In genomic region chr14:75845698-75846115, GRCm38 (mm10) we compare ENCODE assay signal across 8 mouse cellular contexts. TPM values are rescaled to one million over a fixed set of nuclear protein-coding genes. Genes with fewer than 3 reads are reported as not detected.
DNase-seq lines count a peak whose midpoint lies in the region; ATAC-seq and TF ChIP-seq lines count a peak whose summit lies in the region.

No protein-coding gene starts in this region.

- under 1% methylated on average over 40 of the region's 40 CpGs for WGBS in cerebellum, adult 2 months
- 2% methylated on average over 37 of the region's 40 CpGs for WGBS in forebrain, postnatal 0 days
- whole genome bisulfite sequencing in lung, embryonic 15.5 days = under 1% methylated on average over 40 of the region's 40 CpGs
- under 1% methylated on average over 40 of the region's 40 CpGs for WGBS in olfactory bulb, adult 2 months
- under 1% methylated on average over 40 of the region's 40 CpGs for WGBS in thymus, adult 2 months

- no peaks in the 10 kb centered on the region for H3K27me3 ChIP-seq in MEL (ENCODE audit: control insufficient read depth in 1 of 2, insufficient read depth in 2 of 2, low read length in 2 of 2)
- no peaks in the 10 kb centered on the region for H3K27me3 ChIP-seq in cerebellum, adult 2 months (ENCODE audit: control insufficient read depth, insufficient read depth, low read length)
- no peaks in the 10 kb centered on the region for H3K27me3 ChIP-seq in forebrain, postnatal 0 days (ENCODE audit: insufficient read depth, low read length)
- H3K27me3 ChIP-seq in lung, embryonic 15.5 days = no peaks in the 10 kb centered on the region
- H3K27me3 ChIP-seq in thymus, adult 2 months (ENCODE audit: control insufficient read depth, insufficient read depth, low read length) = no peaks in the 10 kb centered on the region

- H3K4me3 ChIP-seq in MEL (ENCODE audit: control insufficient read depth in 1 of 2, insufficient read depth in 1 of 2, low read depth in 2 of 2, low read length in 2 of 2) = peak overlapping the region; percentile 71 to 87
- H3K4me3 ChIP-seq in cerebellum, adult 2 months (replicated peaks; ENCODE audit: insufficient read depth, low read depth, low read length) = peak overlapping the region; percentile 74
- H3K4me3 ChIP-seq in forebrain, postnatal 0 days (ENCODE audit: low read depth, low read length) = peak overlapping the region; percentile 81
- peak overlapping the region; percentile 80 for H3K4me3 ChIP-seq in lung, embryonic 15.5 days
- H3K4me3 ChIP-seq in olfactory bulb, adult 2 months (ENCODE audit: insufficient read depth, low read depth, low read length) = peak overlapping the region; percentile 85
- H3K4me3 ChIP-seq in thymus, adult 2 months (ENCODE audit: control insufficient read depth, insufficient read depth, low read length) = peak overlapping the region; percentile 84

- H3K4me1 ChIP-seq in MEL (ENCODE audit: control insufficient read depth in 1 of 2, insufficient read depth in 2 of 2, low read length in 2 of 2) = peaks cover 2 to 8% of the 10 kb centered on the region in 2 experiments; a peak in 1 of 4 replicates
- H3K4me1 ChIP-seq in cerebellum, adult 2 months (ENCODE audit: control insufficient read depth, insufficient read depth, low read length) = peaks cover 10% of the 10 kb centered on the region; the same call in 1 of the 2 replicates
- H3K4me1 ChIP-seq in forebrain, postnatal 0 days (ENCODE audit: insufficient read depth) = peaks cover 6% of the 10 kb centered on the region; the same call in 1 of the 2 replicates
- H3K4me1 ChIP-seq in lung, embryonic 15.5 days = peaks cover 18% of the 10 kb centered on the region
- peaks cover 3% of the 10 kb centered on the region for H3K4me1 ChIP-seq in olfactory bulb, adult 2 months (ENCODE audit: control insufficient read depth, insufficient read depth, low read length)
- H3K4me1 ChIP-seq in thymus, adult 2 months (replicated peaks; ENCODE audit: control insufficient read depth, insufficient read depth, low read length) = peaks cover 10% of the 10 kb centered on the region

- no peaks in the 10 kb centered on the region for H3K9me3 ChIP-seq in MEL (replicated peaks; ENCODE audit: insufficient read depth, low read length)
- no peaks in the 10 kb centered on the region for H3K9me3 ChIP-seq in forebrain, postnatal 0 days (ENCODE audit: low read length)
- H3K9me3 ChIP-seq in lung, embryonic 15.5 days = no peaks in the 10 kb centered on the region

- TF ChIP-seq POLR2A in MEL (IDR thresholded peaks at IDR 0.05; ENCODE audit: control insufficient read depth in 1 of 2, insufficient read depth in 1 of 2, low read depth in 1 of 2, low read length in 2 of 2, poor library complexity in 1 of 2) = no peak; a peak in 1 of 4 replicates
- no peak for TF ChIP-seq POLR2A in cerebellum, adult 2 months (IDR thresholded peaks at IDR 0.05; ENCODE audit: borderline replicate concordance, insufficient read depth, low read length)
- TF ChIP-seq POLR2A in olfactory bulb, adult 2 months (IDR thresholded peaks at IDR 0.05; ENCODE audit: insufficient read depth, low read depth, low read length) = no peak
- no peak; the same call in 1 of the 2 replicates for TF ChIP-seq POLR2A in thymus, adult 2 months (IDR thresholded peaks at IDR 0.05; ENCODE audit: control insufficient read depth, extremely low read depth, insufficient read depth, low read length, poor library complexity)

- peak overlapping the region; percentile 92 for H3K27ac ChIP-seq in MEL (ENCODE audit: control insufficient read depth, low read depth, low read length)
- H3K27ac ChIP-seq in cerebellum, adult 2 months (ENCODE audit: insufficient read depth, low read length) = peak overlapping the region; percentile 74
- H3K27ac ChIP-seq in forebrain, postnatal 0 days (ENCODE audit: low read depth, low read length) = peak overlapping the region; percentile 98
- peak overlapping the region; percentile 99 for H3K27ac ChIP-seq in lung, embryonic 15.5 days
- H3K27ac ChIP-seq in olfactory bulb, adult 2 months (ENCODE audit: insufficient read depth, low read depth, low read length) = peak overlapping the region; percentile 94
- peak overlapping the region; percentile 75 for H3K27ac ChIP-seq in thymus, adult 2 months (ENCODE audit: control insufficient read depth, insufficient read depth, low read length)

- peak overlapping the region; percentile 48 for H3K4me2 ChIP-seq in forebrain, postnatal 0 days (ENCODE audit: low read depth)
- peak overlapping the region; percentile 54 for H3K4me2 ChIP-seq in lung, embryonic 15.5 days

- TF ChIP-seq CTCF in MEL (IDR thresholded peaks at IDR 0.05 in 2 of 3, conservative IDR thresholded peaks at IDR 0.05 in 1 of 3; ENCODE audit: control insufficient read depth in 1 of 3, insufficient read depth in 1 of 3, low read depth in 2 of 3, low read length in 3 of 3, poor library complexity in 1 of 3, severe bottlenecking in 1 of 3) = peak in 2 of 3 experiments; percentile 4 to 24; a peak in 3 of 6 replicates
- TF ChIP-seq CTCF in cerebellum, adult 2 months (IDR thresholded peaks at IDR 0.05; ENCODE audit: borderline replicate concordance, insufficient read depth, low read depth, low read length) = peak; percentile 47; the same call in 1 of the 2 replicates
- TF ChIP-seq CTCF in forebrain, postnatal 0 days (IDR thresholded peaks at IDR 0.05; ENCODE audit: low read depth) = peak; percentile 64
- TF ChIP-seq CTCF in olfactory bulb, adult 2 months (IDR thresholded peaks at IDR 0.05; ENCODE audit: insufficient read depth, low read depth, low read length) = peak; percentile 25; the same call in 1 of the 2 replicates
- TF ChIP-seq CTCF in thymus, adult 2 months (IDR thresholded peaks at IDR 0.05; ENCODE audit: borderline replicate concordance, control insufficient read depth, extremely low read depth, insufficient read depth, low read length, poor library complexity) = peak; percentile 20; the same call in 1 of the 2 replicates

- H3K36me3 ChIP-seq in MEL (ENCODE audit: control insufficient read depth in 1 of 2, insufficient read depth in 2 of 2, low read length in 2 of 2) = peaks cover 12 to 16% of the 10 kb centered on the region in 2 experiments
- H3K36me3 ChIP-seq in forebrain, postnatal 0 days (ENCODE audit: insufficient read depth) = peaks cover 37% of the 10 kb centered on the region
- peaks cover 40% of the 10 kb centered on the region for H3K36me3 ChIP-seq in lung, embryonic 15.5 days
- H3K36me3 ChIP-seq in thymus, adult 2 months (ENCODE audit: control insufficient read depth, insufficient read depth, low read length) = peaks cover 37% of the 10 kb centered on the region

- peak overlapping the region; percentile 99 for H3K9ac ChIP-seq in MEL (ENCODE audit: control insufficient read depth, low read depth, low read length, poor library complexity, severe bottlenecking)
- peak overlapping the region; percentile 95 for H3K9ac ChIP-seq in forebrain, postnatal 0 days
- peak overlapping the region; percentile 92 for H3K9ac ChIP-seq in lung, embryonic 15.5 days

- peak; percentile 81 for DNase-seq in MEL (ENCODE audit: low read depth, low spot score)
- peak; percentile 90 to 93 for DNase-seq in cerebellum, adult 2 months
- DNase-seq in forebrain, postnatal 0 days = peak; percentile 90
- peak; percentile 94 for DNase-seq in heart, postnatal 4 days
- DNase-seq in layer of hippocampus, adult 8-10 months (ENCODE audit: low spot score in 2 of 2) = peak; percentile 75 to 85
- peak; percentile 90 for DNase-seq in thymus, adult 2 months

- no peak for TF ChIP-seq EP300 in MEL (IDR thresholded peaks at IDR 0.05; ENCODE audit: low read depth in 1 of 2, low read length in 2 of 2)

- H3K79me2 ChIP-seq in MEL (ENCODE audit: control insufficient read depth, insufficient read depth, low read length, poor library complexity) = peaks cover 20% of the 10 kb centered on the region

- ATAC-seq in forebrain, postnatal 0 days = peak; percentile 72
- ATAC-seq in lung, embryonic 15.5 days (ENCODE audit: borderline replicate concordance, extremely low read depth, low FRiP score, low TSS enrichment) = peak; percentile 68

- no peak for TF ChIP-seq RAD21 in MEL (IDR thresholded peaks at IDR 0.05; ENCODE audit: low read depth, low read length)

TF ChIP-seq in MEL, 35 proteins besides CTCF, POLR2A, EP300 and RAD21:
- TF ChIP-seq HCFC1 (IDR thresholded peaks at IDR 0.05; ENCODE audit: low read depth, low read length) = peak; percentile 65
- no peak for TF ChIP-seq NELFE (IDR thresholded peaks at IDR 0.05; ENCODE audit: low read depth, low read length)
- TF ChIP-seq ZNF384 (IDR thresholded peaks at IDR 0.05; ENCODE audit: low read depth, low read length) = 0 out of 2 replicates have a peak, but pooled peaks have one; percentile 7
- TF ChIP-seq TBP (IDR thresholded peaks at IDR 0.05; ENCODE audit: low read depth, low read length) = 0 out of 2 replicates have a peak, but pooled peaks have one; percentile 20

RNA-seq across cellular contexts. Expression of gene Tpt1, which starts 0.8 kb away (rescaled TPM):
- total RNA-seq in MEL (2012; rRNA removed) = 652 and 695 TPM in 2 replicates
- 1,000 to 10,000 TPM in 1 of 2 experiments, 100 to 1,000 TPM in 1; 817 to 1,342 TPM for polyA plus RNA-seq in MEL (2012; ENCODE audit: insufficient read depth in 1 of 2, insufficient read length in 2 of 2, low read depth in 1 of 2, low replicate concordance in 2 of 2, missing spikeins in 1 of 2)
- 698 and 753 TPM in 2 replicates for polyA plus RNA-seq in cerebellum, adult 2 months (2012; rRNA removed)
- 738 and 1,020 TPM in 2 replicates for total RNA-seq in forebrain, postnatal 0 days (2014; rRNA removed)
- 708 and 819 TPM in 2 replicates for polyA plus RNA-seq in forebrain, postnatal 0 days (2015; fragmentation: Nextera tagmentation; extraction: Ambion mirVana)
- total RNA-seq in heart, postnatal 4 days (2021) = 1,000 to 10,000 TPM; 3,223 to 3,331 TPM
- 1,000 to 10,000 TPM in 2 of 4 experiments, 100 to 1,000 TPM in 2; 898 to 1,122 (median 1,004) TPM for total RNA-seq in layer of hippocampus, adult 8-10 months (2022)
- polyA plus RNA-seq in lung, embryonic 15.5 days (2015; fragmentation: Nextera tagmentation; extraction: Ambion mirVana) = 998 and 1,067 TPM in 2 replicates
- 1,524 and 1,757 TPM in 2 replicates for polyA plus RNA-seq in olfactory bulb, adult 2 months (2012; ENCODE audit: insufficient read depth, insufficient read length, low replicate concordance, missing spikeins)
- 2,302 and 2,614 TPM in 2 replicates for polyA plus RNA-seq in thymus, adult 2 months (2012; rRNA removed)

RNA-seq across cellular contexts. Expression of gene Slc25a30, which starts 58.9 kb away (rescaled TPM):
- 20.3 and 25.9 TPM in 2 replicates for total RNA-seq in MEL (2012; rRNA removed)
- polyA plus RNA-seq in MEL (2012; ENCODE audit: insufficient read depth in 1 of 2, insufficient read length in 2 of 2, low read depth in 1 of 2, low replicate concordance in 2 of 2, missing spikeins in 1 of 2) = 10 to 100 TPM in 1 of 2 experiments, not detected in 1; 24.0 TPM
- polyA plus RNA-seq in cerebellum, adult 2 months (2012; rRNA removed) = 9.9 and 12.2 TPM in 2 replicates
- total RNA-seq in forebrain, postnatal 0 days (2014; rRNA removed) = 20.1 and 27.4 TPM in 2 replicates
- polyA plus RNA-seq in forebrain, postnatal 0 days (2015; fragmentation: Nextera tagmentation; extraction: Ambion mirVana) = 4.7 and 7.0 TPM in 2 replicates
- 10 to 100 TPM; 17.5 to 20.3 TPM for total RNA-seq in heart, postnatal 4 days (2021)
- 10 to 100 TPM; 13.0 to 15.3 (median 14.3) TPM for total RNA-seq in layer of hippocampus, adult 8-10 months (2022)
- 3.6 and 3.8 TPM in 2 replicates for polyA plus RNA-seq in lung, embryonic 15.5 days (2015; fragmentation: Nextera tagmentation; extraction: Ambion mirVana)
- not detected in 2 replicates for polyA plus RNA-seq in olfactory bulb, adult 2 months (2012; ENCODE audit: insufficient read depth, insufficient read length, low replicate concordance, missing spikeins)
- polyA plus RNA-seq in thymus, adult 2 months (2012; rRNA removed) = 10.9 and 15.7 TPM in 2 replicates

Comparison
In these comparisons a context has a peak if more than half of its experiments do, and no peak if none do; other contexts are left out.
1. Peak in every context shown above with its lines: DNase-seq, ATAC-seq, H3K4me3 ChIP-seq and H3K27ac ChIP-seq.
2. CTCF ChIP-seq: peak in every context shown above with its lines; median percentile 64 in forebrain, postnatal 0 days; 47 in cerebellum, adult 2 months; 25 in olfactory bulb, adult 2 months; 20 in thymus, adult 2 months; 14 in MEL.